Mouse (Mus musculus) myocyte (in vitro differentiated cells): ENCODE data around the gene Mogat2.

Source experiments
- CEBPB ChIP-seq: IDR thresholded peaks from 2 replicates; pipeline ENCODE4 v1.6.1; 2011; ENCODE audit warnings: mild to moderate bottlenecking, moderate library complexity; ENCODE audit not compliant: poor library complexity, insufficient read depth, severe bottlenecking
- E2F4 ChIP-seq: IDR thresholded peaks from one replicate; pipeline ENCODE4 v1.6.1; 2011; ENCODE audit warnings: mild to moderate bottlenecking, control low read depth, moderate library complexity; ENCODE audit not compliant: insufficient read depth
- MAX ChIP-seq: IDR thresholded peaks from one replicate; pipeline ENCODE4 v1.6.1; 2011; ENCODE audit warnings: low read depth, mild to moderate bottlenecking, control low read depth
- POLR2A ChIP-seq: IDR thresholded peaks from one replicate; pipeline ENCODE4 v1.6.1; 2011; ENCODE audit warnings: low read depth, mild to moderate bottlenecking, control low read depth, moderate library complexity; ENCODE audit not compliant: insufficient read length

DNA sequence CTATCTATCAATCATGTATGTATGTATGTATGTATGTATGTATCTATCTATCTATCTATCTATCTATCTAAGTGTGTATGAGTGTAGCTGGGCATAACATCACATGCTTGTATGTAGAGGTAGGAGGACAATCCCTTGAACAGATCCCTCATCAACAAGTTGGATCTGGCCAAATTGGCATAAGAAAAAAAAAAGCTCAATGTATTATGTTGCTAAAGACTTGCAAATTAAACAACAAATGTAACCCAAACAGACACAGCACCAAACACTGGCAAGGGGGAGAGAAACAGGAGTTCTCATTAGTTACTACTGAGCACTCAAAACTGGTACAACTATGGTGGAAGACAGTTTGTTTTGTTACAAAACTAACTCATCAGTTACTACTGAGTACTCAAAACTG is 26.2 kb upstream of the Mogat2 start:
- TF ChIP-seq POLR2A (no peak), MAX (no peak), E2F4 (no peak), CEBPB (no peak)
